Mouse (Mus musculus): Measurements from ENCODE around the gene Rom1.

The Rom1 gene

DNA sequence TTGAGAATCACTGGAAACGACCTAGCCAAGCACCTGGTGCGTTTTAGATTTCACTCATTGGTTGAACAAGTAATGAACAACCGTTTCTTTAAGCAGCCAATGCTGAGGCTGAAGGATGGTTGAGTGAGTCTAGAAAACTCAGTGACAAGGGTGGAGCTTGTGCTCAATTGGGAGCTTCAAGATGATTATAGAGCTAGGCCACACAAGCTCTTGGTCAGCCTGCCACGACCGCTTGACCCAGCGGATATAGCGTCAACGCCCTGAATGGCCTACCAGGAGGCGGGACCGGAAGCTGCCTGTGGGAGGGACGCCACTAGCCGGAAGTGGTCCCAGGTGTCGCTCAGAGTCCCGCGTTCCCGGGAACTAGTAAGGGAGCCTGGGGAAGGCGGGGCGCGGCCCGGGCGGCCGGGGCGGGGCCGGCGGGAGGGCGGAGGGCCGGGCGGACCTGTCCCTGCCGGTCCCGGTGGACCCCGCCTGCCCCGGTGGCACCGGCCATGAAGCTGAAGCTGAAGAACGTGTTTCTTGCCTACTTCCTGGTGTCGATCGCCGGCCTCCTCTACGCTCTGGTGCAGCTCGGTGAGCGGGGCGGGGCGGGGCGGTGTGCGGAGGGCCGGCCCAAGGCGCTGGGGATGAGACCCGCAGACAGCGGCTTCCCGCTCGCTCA, 9.0 kb downstream of the Rom1 start, which contains the start of gene B3gat3:
B3gat3 (plus strand) TSS at position 302 of the 664 bp plus-strand sequence.
- Histone ChIP-seq H3K36me3 (ENCODE audit: insufficient read depth, low read length) (peaks cover 37% of the 10 kb centered on the region), H3K4me1 (replicated peaks; ENCODE audit: low read depth, low read length) (peaks cover 44% of the 10 kb centered on the region), H3K9me3 (ENCODE audit: low read length) (no peaks in the 10 kb centered on the region), H3K27me3 (ENCODE audit: insufficient read depth, low read length) (no peaks in the 10 kb centered on the region), H3K4me3 (replicated peaks; ENCODE audit: low read length) (peak within 1 kb of the TSS; percentile 93)
- no peak for TF ChIP-seq NANOG (IDR thresholded peaks at IDR 0.05; ENCODE audit: borderline replicate concordance, low read length)
- no peak for TF ChIP-seq POU5F1 (IDR thresholded peaks at IDR 0.05; ENCODE audit: borderline replicate concordance, low read length)
- no peak for TF ChIP-seq CTCF (conservative IDR thresholded peaks at IDR 0.05; ENCODE audit: low read length)

DNA sequence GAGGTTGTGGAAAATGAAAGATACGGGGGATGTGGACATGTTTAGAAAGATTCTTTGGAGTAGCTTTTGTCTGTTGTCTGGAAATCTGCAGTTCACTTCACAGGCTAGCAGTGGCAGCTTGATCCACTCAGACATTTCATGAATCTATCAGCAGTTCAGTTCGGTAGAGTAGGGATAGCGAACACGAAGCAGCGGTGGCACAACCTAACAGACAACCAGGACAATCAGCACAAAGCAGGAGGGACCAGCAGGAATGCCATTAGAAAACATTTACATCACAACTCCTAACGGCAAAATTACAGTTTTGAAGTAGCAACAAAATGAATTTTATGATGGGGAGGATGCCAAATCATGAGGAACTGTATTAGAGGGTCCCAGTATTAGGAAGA, 9.5 kb downstream of the Rom1 start:
- no peaks in the 10 kb centered on the region for H3K9me3 ChIP-seq (ENCODE audit: low read length)
- H3K27me3 ChIP-seq (ENCODE audit: insufficient read depth, low read length) = no peaks in the 10 kb centered on the region
- peaks cover 41% of the 10 kb centered on the region for H3K36me3 ChIP-seq (ENCODE audit: insufficient read depth, low read length)
- H3K4me3 ChIP-seq (replicated peaks; ENCODE audit: low read length) = peak overlapping the region; percentile 93
- H3K4me1 ChIP-seq (replicated peaks; ENCODE audit: low read depth, low read length) = peaks cover 42% of the 10 kb centered on the region
- no peak for TF ChIP-seq CTCF (conservative IDR thresholded peaks at IDR 0.05; ENCODE audit: low read length)
- no peak for TF ChIP-seq NANOG (IDR thresholded peaks at IDR 0.05; ENCODE audit: borderline replicate concordance, low read length)
- TF ChIP-seq POU5F1 (IDR thresholded peaks at IDR 0.05; ENCODE audit: borderline replicate concordance, low read length) = no peak

DNA sequence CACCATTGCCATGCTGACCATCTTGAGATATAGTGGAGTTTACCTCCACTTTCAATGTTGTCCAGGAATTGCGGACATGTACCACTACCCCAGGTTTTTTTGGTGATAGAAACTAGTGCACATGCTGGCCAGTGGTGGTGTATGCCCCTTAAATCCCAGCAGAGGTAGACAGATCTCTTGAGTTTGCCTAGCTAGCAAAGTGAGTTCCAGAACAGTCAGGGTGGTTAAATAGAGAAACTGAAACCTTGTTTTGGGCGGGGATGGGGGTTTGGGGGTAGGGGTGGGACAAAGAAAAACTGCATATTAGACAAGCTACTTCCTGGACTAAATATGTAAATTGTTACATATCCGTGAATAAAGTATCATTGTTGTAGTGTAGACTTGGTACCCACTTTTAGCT, 10.2 kb downstream of the Rom1 start:
- H3K4me1 ChIP-seq (replicated peaks; ENCODE audit: low read depth, low read length) = peaks cover 42% of the 10 kb centered on the region
- peaks cover 47% of the 10 kb centered on the region for H3K36me3 ChIP-seq (ENCODE audit: insufficient read depth, low read length)
- no peak overlapping the region for H3K4me3 ChIP-seq (replicated peaks; ENCODE audit: low read length)
- no peak for TF ChIP-seq POU5F1 (IDR thresholded peaks at IDR 0.05; ENCODE audit: borderline replicate concordance, low read length)
- no peaks in the 10 kb centered on the region for H3K9me3 ChIP-seq (ENCODE audit: low read length)
- H3K27me3 ChIP-seq (ENCODE audit: insufficient read depth, low read length) = no peaks in the 10 kb centered on the region

DNA sequence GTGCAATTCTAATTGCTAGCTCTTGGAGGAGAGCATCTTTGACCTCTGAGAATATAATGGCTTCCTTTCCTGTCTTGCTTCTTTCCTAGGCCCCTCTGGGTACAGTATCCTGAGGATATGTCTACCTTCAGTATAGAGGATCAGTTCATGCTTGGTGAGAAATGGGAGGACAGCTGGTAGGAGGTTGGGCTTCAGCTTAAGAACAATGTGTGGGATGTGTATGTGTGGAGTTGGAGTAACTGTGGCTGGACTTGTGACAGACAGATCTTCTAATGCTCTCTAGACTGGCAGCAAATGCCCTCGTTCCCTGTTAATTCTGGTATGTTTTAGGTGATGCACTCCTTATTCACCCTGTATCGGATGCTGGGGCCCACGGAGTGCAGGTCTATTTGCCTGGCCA, 14.9 kb downstream of the Rom1 start:
- TF ChIP-seq NANOG (IDR thresholded peaks at IDR 0.05; ENCODE audit: borderline replicate concordance, low read length) (no peak), CTCF (conservative IDR thresholded peaks at IDR 0.05; ENCODE audit: low read length) (no peak), POU5F1 (IDR thresholded peaks at IDR 0.05; ENCODE audit: borderline replicate concordance, low read length) (no peak)
- no peak overlapping the region for H3K4me3 ChIP-seq (replicated peaks; ENCODE audit: low read length)
- peaks cover 28% of the 10 kb centered on the region for H3K4me1 ChIP-seq (replicated peaks; ENCODE audit: low read depth, low read length)
- H3K27me3 ChIP-seq (ENCODE audit: insufficient read depth, low read length) = no peaks in the 10 kb centered on the region
- peaks cover 80% of the 10 kb centered on the region for H3K36me3 ChIP-seq (ENCODE audit: insufficient read depth, low read length)
- no peaks in the 10 kb centered on the region for H3K9me3 ChIP-seq (ENCODE audit: low read length)

DNA sequence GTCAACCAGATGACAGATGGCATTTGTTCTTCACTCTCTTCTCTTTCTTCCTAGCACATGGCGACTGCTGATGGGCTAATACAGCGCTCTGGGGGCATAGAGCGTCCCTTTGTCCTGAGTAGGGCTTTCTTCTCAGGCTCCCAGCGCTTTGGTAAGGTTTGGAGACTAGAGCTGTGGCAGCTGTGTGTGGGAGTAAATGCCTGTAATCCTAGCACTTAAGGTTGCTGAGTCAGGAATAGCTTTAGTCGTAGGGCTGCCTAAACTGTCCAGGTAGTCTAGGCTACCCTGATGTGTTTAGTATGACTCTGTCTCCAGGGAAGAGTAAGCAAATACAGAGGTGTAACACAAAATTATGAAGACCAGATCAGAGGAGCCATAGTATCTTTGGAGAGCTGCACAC, 17.3 kb downstream of the Rom1 start:
- H3K9me3 ChIP-seq (ENCODE audit: low read length) = no peaks in the 10 kb centered on the region
- peaks cover 14% of the 10 kb centered on the region for H3K4me1 ChIP-seq (replicated peaks; ENCODE audit: low read depth, low read length)
- TF ChIP-seq POU5F1 (IDR thresholded peaks at IDR 0.05; ENCODE audit: borderline replicate concordance, low read length) = no peak
- no peak for TF ChIP-seq CTCF (conservative IDR thresholded peaks at IDR 0.05; ENCODE audit: low read length)
- TF ChIP-seq NANOG (IDR thresholded peaks at IDR 0.05; ENCODE audit: borderline replicate concordance, low read length) = no peak
- no peaks in the 10 kb centered on the region for H3K27me3 ChIP-seq (ENCODE audit: insufficient read depth, low read length)
- H3K4me3 ChIP-seq (replicated peaks; ENCODE audit: low read length) = no peak overlapping the region
- H3K36me3 ChIP-seq (ENCODE audit: insufficient read depth, low read length) = peaks cover 100% of the 10 kb centered on the region

DNA sequence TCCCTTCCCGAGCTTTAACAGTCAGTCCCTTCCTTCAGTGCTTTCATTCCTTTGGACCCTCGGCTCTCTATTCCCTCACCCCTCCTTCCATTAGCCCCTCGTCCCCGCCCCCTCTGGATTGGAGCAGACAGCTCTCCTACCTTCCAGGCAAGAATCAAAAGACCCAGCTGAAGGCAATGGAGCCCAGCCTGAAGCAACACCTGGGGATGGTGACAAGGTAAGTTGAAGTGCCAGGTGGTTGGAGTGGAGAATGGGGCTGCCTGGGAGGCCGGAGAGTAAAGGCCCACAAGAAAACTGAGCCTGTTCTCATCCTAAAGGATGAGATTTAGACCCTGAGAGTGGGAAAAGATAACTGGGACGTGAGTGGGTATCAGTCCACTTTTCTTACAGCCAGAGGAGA, 20.6 kb downstream of the Rom1 start:
- H3K4me3 ChIP-seq (replicated peaks; ENCODE audit: low read length) = no peak overlapping the region
- peaks cover 11% of the 10 kb centered on the region for H3K4me1 ChIP-seq (replicated peaks; ENCODE audit: low read depth, low read length)
- no peaks in the 10 kb centered on the region for H3K9me3 ChIP-seq (ENCODE audit: low read length)
- TF ChIP-seq POU5F1 (IDR thresholded peaks at IDR 0.05; ENCODE audit: borderline replicate concordance, low read length) (no peak), CTCF (conservative IDR thresholded peaks at IDR 0.05; ENCODE audit: low read length) (no peak), NANOG (IDR thresholded peaks at IDR 0.05; ENCODE audit: borderline replicate concordance, low read length) (no peak)
- H3K36me3 ChIP-seq (ENCODE audit: insufficient read depth, low read length) = peaks cover 98% of the 10 kb centered on the region
- H3K27me3 ChIP-seq (ENCODE audit: insufficient read depth, low read length) = no peaks in the 10 kb centered on the region

DNA sequence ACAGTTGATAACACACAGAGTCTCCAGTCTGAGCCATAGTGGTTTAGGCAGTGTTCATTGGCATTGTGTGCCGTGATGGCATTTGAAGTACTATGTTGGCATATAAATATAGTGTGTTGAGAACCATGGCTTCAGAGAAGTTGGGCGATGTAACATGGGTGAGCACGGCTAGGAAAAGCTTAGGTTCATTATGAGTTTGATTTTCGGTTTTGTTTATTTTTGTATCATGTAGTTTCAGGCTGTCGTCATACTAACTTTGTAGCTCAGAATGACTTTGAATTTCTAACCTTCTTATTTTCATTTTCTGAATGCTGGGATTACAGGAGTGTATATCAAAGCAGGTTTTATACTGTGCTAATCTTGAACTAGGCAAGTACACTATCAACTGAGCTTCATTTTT, 25.7 kb downstream of the Rom1 start:
- peaks cover 27% of the 10 kb centered on the region for H3K4me1 ChIP-seq (replicated peaks; ENCODE audit: low read depth, low read length)
- TF ChIP-seq NANOG (IDR thresholded peaks at IDR 0.05; ENCODE audit: borderline replicate concordance, low read length) (no peak), CTCF (conservative IDR thresholded peaks at IDR 0.05; ENCODE audit: low read length) (no peak), POU5F1 (IDR thresholded peaks at IDR 0.05; ENCODE audit: borderline replicate concordance, low read length) (no peak)
- no peaks in the 10 kb centered on the region for H3K27me3 ChIP-seq (ENCODE audit: insufficient read depth, low read length)
- H3K9me3 ChIP-seq (ENCODE audit: low read length) = no peaks in the 10 kb centered on the region
- no peak overlapping the region for H3K4me3 ChIP-seq (replicated peaks; ENCODE audit: low read length)
- H3K36me3 ChIP-seq (ENCODE audit: insufficient read depth, low read length) = peaks cover 93% of the 10 kb centered on the region

DNA sequence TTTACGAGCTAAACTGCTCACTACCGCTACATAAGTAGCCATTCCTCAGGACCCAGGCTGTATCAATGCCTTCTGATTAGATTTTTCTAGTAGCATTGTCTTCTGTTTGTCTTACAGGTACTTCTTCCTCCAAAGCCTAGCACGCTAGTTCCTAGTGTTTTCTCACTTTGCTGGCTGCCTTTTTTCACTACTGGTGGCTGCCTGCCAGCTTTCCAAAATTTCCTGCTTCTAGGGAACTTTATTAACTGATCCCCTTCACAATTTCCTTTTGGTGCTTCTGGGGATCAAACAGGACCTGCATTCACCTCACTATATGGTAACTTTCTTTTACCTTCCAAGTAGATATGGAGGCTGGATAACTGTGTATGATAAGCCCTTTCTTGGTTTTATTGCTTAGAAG, 30.1 kb downstream of the Rom1 start:
- peak overlapping the region; percentile 100 for H3K4me3 ChIP-seq (replicated peaks; ENCODE audit: low read length)
- peaks cover 83% of the 10 kb centered on the region for H3K36me3 ChIP-seq (ENCODE audit: insufficient read depth, low read length)
- H3K9me3 ChIP-seq (ENCODE audit: low read length) = no peaks in the 10 kb centered on the region
- H3K27me3 ChIP-seq (ENCODE audit: insufficient read depth, low read length) = no peaks in the 10 kb centered on the region
- TF ChIP-seq POU5F1 (IDR thresholded peaks at IDR 0.05; ENCODE audit: borderline replicate concordance, low read length) = no peak
- no peak for TF ChIP-seq NANOG (IDR thresholded peaks at IDR 0.05; ENCODE audit: borderline replicate concordance, low read length)
- no peak for TF ChIP-seq CTCF (conservative IDR thresholded peaks at IDR 0.05; ENCODE audit: low read length)
- H3K4me1 ChIP-seq (replicated peaks; ENCODE audit: low read depth, low read length) = peaks cover 60% of the 10 kb centered on the region

DNA sequence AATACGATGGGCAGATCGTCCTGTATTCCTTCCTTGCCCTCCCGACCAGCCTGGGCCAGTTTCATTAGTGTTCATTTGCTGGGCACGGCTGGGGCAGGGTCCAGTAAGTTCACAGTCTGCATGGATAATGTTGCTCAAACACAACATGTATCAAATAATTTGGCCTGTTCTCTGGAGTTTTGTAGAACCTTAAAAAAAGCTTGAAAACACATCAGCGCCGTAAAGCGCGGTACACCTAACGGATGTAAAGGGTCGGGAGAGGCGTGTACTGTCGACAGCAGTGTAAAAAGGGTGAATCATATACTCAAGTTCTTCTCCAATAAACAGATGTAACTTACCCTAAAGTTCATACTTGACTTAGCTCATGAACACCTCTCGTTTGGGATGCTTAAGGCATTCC, 30.6 kb downstream of the Rom1 start:
- TF ChIP-seq CTCF (conservative IDR thresholded peaks at IDR 0.05; ENCODE audit: low read length) (no peak), POU5F1 (IDR thresholded peaks at IDR 0.05; ENCODE audit: borderline replicate concordance, low read length) (no peak), NANOG (IDR thresholded peaks at IDR 0.05; ENCODE audit: borderline replicate concordance, low read length) (no peak)
- no peaks in the 10 kb centered on the region for H3K27me3 ChIP-seq (ENCODE audit: insufficient read depth, low read length)
- peaks cover 65% of the 10 kb centered on the region for H3K4me1 ChIP-seq (replicated peaks; ENCODE audit: low read depth, low read length)
- no peaks in the 10 kb centered on the region for H3K9me3 ChIP-seq (ENCODE audit: low read length)
- H3K4me3 ChIP-seq (replicated peaks; ENCODE audit: low read length) = peak overlapping the region; percentile 100
- H3K36me3 ChIP-seq (ENCODE audit: insufficient read depth, low read length) = peaks cover 79% of the 10 kb centered on the region
